Comparison of ENCODE assay signal across 30 mouse cellular contexts in the genomic region with DNA sequence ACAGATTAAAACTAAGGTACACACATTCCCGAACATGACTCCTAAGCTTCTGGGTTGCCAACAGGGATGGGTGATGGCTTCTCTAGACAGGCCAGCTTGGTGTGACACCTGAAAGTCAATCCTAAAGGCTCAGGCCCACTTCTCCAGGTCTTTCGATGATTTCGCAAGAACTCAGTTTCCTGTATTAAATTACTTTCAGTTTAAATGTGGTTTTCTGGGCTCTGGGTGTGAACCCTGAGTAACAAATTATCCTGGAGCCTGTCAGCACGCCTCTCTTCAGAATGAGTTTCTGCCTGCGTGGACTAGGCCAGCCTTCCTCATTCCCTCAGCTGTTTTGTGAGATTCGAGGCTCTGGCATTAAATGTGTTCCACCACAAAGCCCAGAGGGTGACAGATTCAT. TPM values are rescaled to one million over a fixed set of nuclear protein-coding genes. Genes with fewer than 3 reads are reported as not detected.
A peak's percentile ranks its signal among the peaks of the same experiment; 100 is the strongest.
DNase-seq lines count a peak whose midpoint lies in the region; ATAC-seq and TF ChIP-seq lines count a peak whose summit lies in the region.
"Had no signal": no experiment of that assay in that cellular context is flagged by ENCODE, and none has a peak within 500 bp of the region (broad histone marks: within the 10 kb centered on the region; RNA-seq: fewer than 3 reads in every experiment).

No protein-coding gene starts in this region.

- H3K36me3 ChIP-seq in liver, postnatal 0 days (replicated peaks; ENCODE audit: insufficient read depth, low read length) = no peaks in the 10 kb centered on the region
- no peaks in the 10 kb centered on the region for H3K36me3 ChIP-seq in liver, embryonic 11.5 days (ENCODE audit: control insufficient read depth, insufficient read depth, low read length)
- no peaks in the 10 kb centered on the region for H3K36me3 ChIP-seq in myocyte (ENCODE audit: control insufficient read depth, insufficient read depth)
- H3K36me3 ChIP-seq: embryonic facial prominence, embryonic 13.5 days; forebrain, embryonic 12.5 days; heart, embryonic 10.5 days; hindbrain, embryonic 10.5 days; limb, embryonic 15.5 days; liver, embryonic 15.5 days; midbrain, embryonic 13.5 days; neural tube, embryonic 12.5 days had no signal

- H3ac ChIP-seq in myocyte (ENCODE audit: control insufficient read depth, insufficient read length) = no peak overlapping the region

- H3K9me3 ChIP-seq in liver, postnatal 0 days (ENCODE audit: low read length) = no peaks in the 10 kb centered on the region
- H3K9me3 ChIP-seq in liver, embryonic 11.5 days (ENCODE audit: control insufficient read depth, low read length) = no peaks in the 10 kb centered on the region
- H3K9me3 ChIP-seq: embryonic facial prominence, embryonic 13.5 days; forebrain, embryonic 12.5 days; heart, embryonic 10.5 days; hindbrain, embryonic 10.5 days; limb, embryonic 15.5 days; liver, embryonic 15.5 days; midbrain, embryonic 13.5 days; neural tube, embryonic 12.5 days had no signal

- no peak overlapping the region for H3K9ac ChIP-seq in liver, postnatal 0 days (replicated peaks)
- H3K9ac ChIP-seq in liver, embryonic 11.5 days (ENCODE audit: low read depth, low read length) = no peak overlapping the region
- H3K9ac ChIP-seq: embryonic facial prominence, embryonic 13.5 days; forebrain, embryonic 12.5 days; limb, embryonic 15.5 days; liver, embryonic 15.5 days; midbrain, embryonic 13.5 days; neural tube, embryonic 12.5 days had no signal

- TF ChIP-seq CTCF in liver, postnatal 0 days (IDR thresholded peaks at IDR 0.05; ENCODE audit: low read depth) = no peak

- ATAC-seq in liver, postnatal 0 days = no peak
- no peak for ATAC-seq in liver, embryonic 11.5 days (replicated peaks; ENCODE audit: low FRiP score)
- ATAC-seq: lung, postnatal 0 days; midbrain, embryonic 13.5 days had no signal

- no peak overlapping the region for H3K4me2 ChIP-seq in liver, postnatal 0 days (ENCODE audit: low read depth, low read length)
- H3K4me2 ChIP-seq in liver, embryonic 11.5 days = no peak overlapping the region
- H3K4me2 ChIP-seq in myocyte (ENCODE audit: low read depth) = peak overlapping the region; percentile 16
- H3K4me2 ChIP-seq: embryonic facial prominence, embryonic 13.5 days; forebrain, embryonic 12.5 days; limb, embryonic 15.5 days; liver, embryonic 15.5 days; midbrain, embryonic 13.5 days; neural tube, embryonic 12.5 days had no signal

- TF ChIP-seq EP300 in liver, postnatal 0 days (IDR thresholded peaks at IDR 0.05; ENCODE audit: low read depth) = no peak

- H3K79me2 ChIP-seq in myocyte (ENCODE audit: control insufficient read depth, insufficient read depth) = no peaks in the 10 kb centered on the region

- peaks cover 63% of the 10 kb centered on the region for H3K4me1 ChIP-seq in liver, postnatal 0 days (ENCODE audit: insufficient read depth)
- peaks cover 19% of the 10 kb centered on the region for H3K4me1 ChIP-seq in liver, embryonic 11.5 days (replicated peaks; ENCODE audit: control insufficient read depth, insufficient read depth, low read length)
- H3K4me1 ChIP-seq: midbrain, embryonic 13.5 days had no signal

- peak overlapping the region; percentile 81; the same call in 1 of the 2 replicates for H3K27ac ChIP-seq in liver, postnatal 0 days (ENCODE audit: low read depth)
- H3K27ac ChIP-seq in liver, embryonic 11.5 days (ENCODE audit: low read depth, low read length) = no peak overlapping the region
- H3K27ac ChIP-seq: embryonic facial prominence, embryonic 13.5 days; forebrain, embryonic 12.5 days; heart, embryonic 10.5 days; hindbrain, embryonic 10.5 days; left cerebral cortex, adult 2 months; limb, embryonic 15.5 days; liver, embryonic 15.5 days; macrophage; midbrain, embryonic 13.5 days; neural tube, embryonic 12.5 days had no signal

- no peak overlapping the region for H3K4me3 ChIP-seq in liver, postnatal 0 days (ENCODE audit: low read depth, low read length)
- no peak overlapping the region for H3K4me3 ChIP-seq in liver, embryonic 11.5 days (ENCODE audit: low read depth, low read length)
- no peak overlapping the region for H3K4me3 ChIP-seq in myocyte
- H3K4me3 ChIP-seq: embryonic facial prominence, embryonic 13.5 days; erythroblast, embryonic 14.5 days; forebrain, embryonic 12.5 days; heart, embryonic 10.5 days; hindbrain, embryonic 10.5 days; left cerebral cortex, adult 2 months; limb, embryonic 15.5 days; liver, embryonic 15.5 days; midbrain, embryonic 13.5 days; neural tube, embryonic 12.5 days had no signal

- DNase-seq in liver, postnatal 0 days = no peak
- no peak for DNase-seq in liver, embryonic 11.5 days (ENCODE audit: low spot score)
- DNase-seq in CD4-positive, CD25-positive, alpha-beta regulatory T cell, adult 2 months (ENCODE audit: low read depth, low spot score) = peak; percentile 35
- DNase-seq in induced T-regulatory cell, adult 2 months (ENCODE audit: low read depth) = peak; percentile 45
- no peak for DNase-seq in spleen, postnatal 4 days (ENCODE audit: low spot score in 2 of 2)
- DNase-seq in kidney, adult 9 months = no peak
- DNase-seq in kidney, adult 11 months = no peak
- DNase-seq: B cell, adult 2 months; cerebellum, adult 11-12 months; cerebellum, postnatal 10 days; embryo, embryonic 11 days; kidney, adult 2 months; kidney, postnatal 10 days; left cerebral cortex, postnatal 4 days; right cerebral cortex, adult 18-20 months; right cerebral cortex, postnatal 4 days; thymus, postnatal 14 days had no signal

- 37% methylated on average over 6 of the region's 6 CpGs for WGBS in liver, postnatal 0 days (ENCODE audit: insufficient replicate concordance)
- 56% methylated on average over 6 of the region's 6 CpGs for WGBS in liver, embryonic 11.5 days

- TF ChIP-seq POLR2A in myocyte (IDR thresholded peaks at IDR 0.05; ENCODE audit: insufficient read length, low read depth) = no peak

- no peaks in the 10 kb centered on the region for H3K27me3 ChIP-seq in liver, postnatal 0 days (ENCODE audit: insufficient read depth, low read length)
- no peaks in the 10 kb centered on the region for H3K27me3 ChIP-seq in liver, embryonic 11.5 days (replicated peaks; ENCODE audit: control insufficient read depth, insufficient read depth, low read length)
- H3K27me3 ChIP-seq in myocyte (ENCODE audit: control insufficient read depth, insufficient read depth, insufficient read length) = no peaks in the 10 kb centered on the region
- H3K27me3 ChIP-seq: embryonic facial prominence, embryonic 13.5 days; forebrain, embryonic 12.5 days; limb, embryonic 15.5 days; liver, embryonic 15.5 days; midbrain, embryonic 13.5 days; neural tube, embryonic 12.5 days had no signal

TF ChIP-seq in myocyte, 11 proteins besides CTCF, POLR2A, EP300 and RAD21:
- TF ChIP-seq MYOG (IDR thresholded peaks at IDR 0.05; ENCODE audit: control insufficient read depth in 1 of 3, insufficient read depth in 1 of 3, insufficient read length in 2 of 3, low read depth in 2 of 3) (no peak), E2F4 (IDR thresholded peaks at IDR 0.05; ENCODE audit: insufficient read depth) (no peak), TCF3 (IDR thresholded peaks at IDR 0.05; ENCODE audit: insufficient read length, low read depth) (no peak), CEBPB (IDR thresholded peaks at IDR 0.05; ENCODE audit: insufficient read depth, poor library complexity, severe bottlenecking) (peak; percentile 95), SRF (IDR thresholded peaks at IDR 0.05; ENCODE audit: control insufficient read depth, insufficient read length, low read depth) (no peak), MYOD1 (IDR thresholded peaks at IDR 0.05; ENCODE audit: control insufficient read depth in 1 of 3, insufficient read length in 2 of 3, low read depth in 2 of 3) (no peak), POLR2AphosphoS2 (IDR thresholded peaks at IDR 0.05; ENCODE audit: insufficient read length, low read depth) (no peak), MAX (IDR thresholded peaks at IDR 0.05; ENCODE audit: low read depth) (no peak), TCF12 (IDR thresholded peaks at IDR 0.05; ENCODE audit: insufficient read depth, poor library complexity, severe bottlenecking) (peak; percentile 2), REST (IDR thresholded peaks at IDR 0.05; ENCODE audit: insufficient read depth, insufficient read length) (no peak), USF1 (IDR thresholded peaks at IDR 0.05; ENCODE audit: low read depth) (no peak)

RNA-seq across cellular contexts. Expression of a gene that starts 16.8 kb away (rescaled TPM):
- polyA plus RNA-seq in liver, postnatal 0 days (2015; fragmentation: Nextera tagmentation; extraction: Ambion mirVana) = 44.4 and 59.7 TPM in 2 replicates
- 49.5 and 49.7 TPM in 2 replicates for polyA plus RNA-seq in liver, embryonic 11.5 days (2014; fragmentation: Nextera tagmentation; extraction: Ambion mirVana)
- polyA plus RNA-seq in myocyte (2012; fragmentation: generic; extraction: Trizol) = 61.0 TPM

Comparison
In these comparisons a context has a peak if more than half of its experiments do, and no peak if none do; other contexts are left out.
1. DNase-seq: peak in CD4-positive, CD25-positive, alpha-beta regulatory T cell, adult 2 months (single experiment) and induced T-regulatory cell, adult 2 months (single experiment); none in liver, postnatal 0 days (single experiment), liver, embryonic 11.5 days (single experiment), spleen, postnatal 4 days (0 of 2), kidney, adult 9 months (single experiment) and kidney, adult 11 months (single experiment).